Mouse (Mus musculus): ENCODE data around the gene Scn10a. TPM values are rescaled to one million over a fixed set of nuclear protein-coding genes. Genes with fewer than 3 reads are reported as not detected.

Scn10a gene
- total and polyA plus RNA-seq, 2 experiments from 2014 or later: 0.05 TPM; not detected in 1

DNA sequence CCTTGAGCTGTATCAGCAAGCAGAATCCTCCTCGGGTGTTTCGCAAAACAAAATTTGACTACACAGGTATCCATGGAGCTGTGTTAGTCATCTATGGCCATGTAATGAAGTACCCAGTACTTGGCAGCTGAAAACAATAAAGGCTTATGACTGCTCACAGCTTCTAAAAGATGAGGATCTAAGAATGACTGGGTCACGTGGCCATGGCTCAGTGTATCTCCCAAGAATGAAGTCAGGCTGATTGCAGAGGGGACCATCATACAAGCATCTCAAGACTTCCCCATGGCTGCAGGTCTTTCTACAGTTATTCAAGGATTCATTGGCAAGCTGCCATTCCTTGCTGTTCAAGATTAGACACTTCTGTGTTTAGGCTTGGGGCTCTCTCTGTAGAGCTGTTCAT, 24.2 kb upstream of the Scn10a start:
- H3K4me1 ChIP-seq (ENCODE audit: insufficient read depth, low read length): no peaks in the 10 kb centered on the region
- H3K9me3 ChIP-seq (ENCODE audit: low read length): no peaks in the 10 kb centered on the region; the same call in 1 of the 2 replicates
- no peak overlapping the region for H3K9ac ChIP-seq (replicated peaks; ENCODE audit: low read length)
- H3K27ac ChIP-seq: no peak overlapping the region
- H3K27me3 ChIP-seq (ENCODE audit: insufficient read depth, low read length): no peaks in the 10 kb centered on the region
- no peak overlapping the region for H3K4me3 ChIP-seq (ENCODE audit: low read length)
- ATAC-seq (no peak), DNase-seq (ENCODE audit: low spot score) (peak; percentile 31)
- no peak overlapping the region for H3K4me2 ChIP-seq (ENCODE audit: low read depth, low read length)
- no peaks in the 10 kb centered on the region for H3K36me3 ChIP-seq (ENCODE audit: insufficient read depth, low read length)
- no peak for TF ChIP-seq CTCF (IDR thresholded peaks at IDR 0.05; ENCODE audit: low read depth)
- 67% methylated on average over 3 of the region's 3 CpGs for WGBS

DNA sequence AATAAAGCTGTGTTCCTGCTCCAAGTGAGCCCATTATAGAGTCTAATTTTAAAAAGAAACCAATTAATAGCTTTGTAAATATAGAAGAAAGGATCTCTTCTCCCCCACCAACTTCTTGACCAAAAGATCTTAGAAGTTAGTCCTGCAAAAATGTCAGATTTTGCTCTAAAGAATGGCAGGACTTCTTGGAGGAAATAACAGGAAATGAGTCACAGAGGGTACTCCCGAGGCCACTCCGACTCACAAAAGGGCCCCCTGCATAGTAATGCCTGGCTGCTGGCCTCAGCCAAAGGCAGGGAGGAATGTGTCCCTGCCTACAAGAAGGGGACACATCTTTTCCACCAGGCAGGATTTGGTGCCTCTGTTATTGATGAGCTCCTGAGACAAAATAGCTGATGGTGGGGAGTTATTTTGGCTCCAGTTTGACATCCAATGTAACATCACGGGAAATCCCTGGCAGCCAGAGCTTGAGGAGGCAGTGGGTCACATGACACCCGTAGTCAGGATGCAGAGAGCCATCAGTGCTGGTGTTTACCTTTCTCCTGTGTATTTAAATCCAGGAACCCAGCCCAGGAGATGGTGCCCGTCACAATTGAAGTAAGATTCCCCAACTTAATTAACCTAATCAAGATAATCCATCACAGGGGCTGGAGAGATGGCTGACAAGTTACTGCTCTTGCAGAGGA, 22.1 kb upstream of the Scn10a start:
- no peak for DNase-seq (ENCODE audit: low spot score)
- Histone ChIP-seq H3K9me3 (ENCODE audit: low read length) (no peaks in the 10 kb centered on the region), H3K4me3 (ENCODE audit: low read length) (no peak overlapping the region), H3K9ac (replicated peaks; ENCODE audit: low read length) (no peak overlapping the region), H3K27me3 (ENCODE audit: insufficient read depth, low read length) (no peaks in the 10 kb centered on the region), H3K4me1 (ENCODE audit: insufficient read depth, low read length) (no peaks in the 10 kb centered on the region), H3K36me3 (ENCODE audit: insufficient read depth, low read length) (no peaks in the 10 kb centered on the region), H3K4me2 (ENCODE audit: low read depth, low read length) (no peak overlapping the region), H3K27ac (no peak overlapping the region)
- no peak for TF ChIP-seq CTCF (IDR thresholded peaks at IDR 0.05; ENCODE audit: low read depth)
- ATAC-seq: no peak
- 42% methylated on average over 5 of the region's 5 CpGs for WGBS

DNA sequence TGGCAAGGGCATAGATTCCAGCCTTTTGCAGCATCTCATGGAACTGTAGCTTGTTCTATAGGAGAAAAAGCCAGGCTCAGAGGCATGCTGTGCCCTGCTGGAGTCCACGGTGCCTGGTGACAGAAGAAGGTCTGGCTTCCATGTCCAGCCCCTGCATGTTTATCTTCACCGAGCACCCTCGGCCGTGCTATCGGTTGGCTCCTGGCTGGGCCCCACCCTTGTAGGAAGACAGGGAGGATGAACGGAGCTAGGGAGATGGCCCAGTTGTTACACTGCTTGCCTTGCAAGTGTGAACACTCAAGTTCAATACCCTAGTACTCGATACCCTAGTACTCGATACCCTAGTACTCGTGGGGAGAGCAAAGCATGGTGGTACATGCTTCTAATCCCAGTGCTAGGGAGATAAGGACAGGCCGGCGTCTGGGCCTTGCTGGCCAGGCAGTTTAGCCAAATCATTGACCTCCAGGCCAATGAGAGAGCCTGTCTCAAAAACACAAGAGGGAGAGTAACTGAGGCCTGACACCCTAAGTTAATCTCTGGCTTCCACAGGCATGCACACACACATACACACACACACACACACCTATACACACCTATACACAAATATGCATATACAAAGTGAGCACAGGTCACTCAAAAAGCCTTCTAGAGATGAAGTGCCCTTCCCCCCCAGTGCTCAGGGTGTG, 9.4 kb upstream of the Scn10a start:
- Histone ChIP-seq H3K27ac (no peak overlapping the region), H3K36me3 (ENCODE audit: insufficient read depth, low read length) (no peaks in the 10 kb centered on the region), H3K9ac (replicated peaks; ENCODE audit: low read length) (no peak overlapping the region), H3K4me3 (ENCODE audit: low read length) (no peak overlapping the region), H3K27me3 (ENCODE audit: insufficient read depth, low read length) (no peaks in the 10 kb centered on the region), H3K4me2 (ENCODE audit: low read depth, low read length) (no peak overlapping the region), H3K4me1 (ENCODE audit: insufficient read depth, low read length) (peaks cover 4% of the 10 kb centered on the region; the same call in 1 of the 2 replicates), H3K9me3 (ENCODE audit: low read length) (no peaks in the 10 kb centered on the region)
- DNase-seq (ENCODE audit: low spot score) (no peak), ATAC-seq (no peak)
- 89% methylated on average over 11 of the region's 11 CpGs for WGBS
- TF ChIP-seq CTCF (IDR thresholded peaks at IDR 0.05; ENCODE audit: low read depth): no peak

DNA sequence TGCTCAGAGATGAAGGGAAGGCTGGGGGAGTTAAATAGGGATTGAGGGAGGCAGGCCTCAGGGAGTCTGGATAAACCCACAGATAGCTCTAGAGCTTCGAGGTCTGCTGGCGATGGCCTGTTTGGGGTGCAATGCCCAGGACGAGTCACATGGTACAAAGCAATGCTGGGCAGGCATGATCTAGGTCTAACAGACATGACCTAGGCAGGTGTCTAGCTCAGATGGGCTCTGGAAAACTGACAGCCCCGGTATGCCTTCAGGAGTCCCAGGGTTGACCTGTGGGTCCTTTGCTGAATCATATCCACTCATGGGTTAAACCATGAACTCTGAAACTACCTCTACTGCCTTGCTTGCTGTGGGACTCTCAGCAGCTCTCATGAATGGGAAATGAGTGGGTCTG, 7.9 kb upstream of the Scn10a start:
- Histone ChIP-seq H3K4me3 (ENCODE audit: low read length) (no peak overlapping the region), H3K9ac (replicated peaks; ENCODE audit: low read length) (no peak overlapping the region), H3K27me3 (ENCODE audit: insufficient read depth, low read length) (no peaks in the 10 kb centered on the region), H3K4me1 (ENCODE audit: insufficient read depth, low read length) (peaks cover 4% of the 10 kb centered on the region; the same call in 1 of the 2 replicates), H3K4me2 (ENCODE audit: low read depth, low read length) (no peak overlapping the region), H3K27ac (no peak overlapping the region), H3K36me3 (ENCODE audit: insufficient read depth, low read length) (no peaks in the 10 kb centered on the region), H3K9me3 (ENCODE audit: low read length) (no peaks in the 10 kb centered on the region)
- ATAC-seq (no peak), DNase-seq (ENCODE audit: low spot score) (no peak)
- 89% methylated on average over 4 of the region's 4 CpGs for WGBS
- TF ChIP-seq CTCF (IDR thresholded peaks at IDR 0.05; ENCODE audit: low read depth): no peak

DNA sequence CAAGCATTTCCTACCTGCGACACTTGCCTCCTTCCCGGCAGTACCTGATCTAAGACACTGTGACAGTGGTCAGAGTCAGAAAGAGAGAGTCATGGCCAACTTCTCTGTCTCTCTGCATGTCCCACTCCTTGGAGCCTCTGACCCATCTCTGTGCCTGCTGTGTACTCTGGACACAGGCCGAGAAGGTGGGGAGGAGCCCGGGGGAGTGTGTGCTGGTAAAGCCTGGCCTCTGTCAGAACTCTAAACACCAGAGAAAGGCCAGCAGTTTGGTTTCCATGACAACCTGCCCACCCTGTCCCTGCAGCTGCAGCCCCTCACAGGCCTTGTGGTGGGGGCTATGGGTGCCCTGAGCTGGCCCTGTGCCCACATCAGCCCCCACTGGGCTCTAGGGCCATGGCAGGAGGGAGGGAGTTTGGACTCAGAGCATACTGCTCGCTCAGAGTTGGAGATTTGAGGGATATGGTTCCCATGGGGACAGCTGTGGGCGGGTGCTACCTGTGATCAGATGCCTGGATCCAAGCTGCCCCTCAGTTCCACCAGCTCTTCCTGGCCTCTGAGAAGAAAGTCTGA, 6.3 kb upstream of the Scn10a start:
- DNase-seq (ENCODE audit: low spot score) (peak; percentile 18), ATAC-seq (peak; percentile 45; the same call in 1 of the 2 replicates)
- Histone ChIP-seq H3K9ac (replicated peaks; ENCODE audit: low read length) (no peak overlapping the region), H3K9me3 (ENCODE audit: low read length) (no peaks in the 10 kb centered on the region), H3K27me3 (ENCODE audit: insufficient read depth, low read length) (no peaks in the 10 kb centered on the region), H3K27ac (no peak overlapping the region), H3K4me3 (ENCODE audit: low read length) (no peak overlapping the region), H3K4me2 (ENCODE audit: low read depth, low read length) (no peak overlapping the region), H3K4me1 (ENCODE audit: insufficient read depth, low read length) (peaks cover 4% of the 10 kb centered on the region; the same call in 1 of the 2 replicates), H3K36me3 (ENCODE audit: insufficient read depth, low read length) (no peaks in the 10 kb centered on the region)
- WGBS: 60% methylated on average over 6 of the region's 6 CpGs
- TF ChIP-seq CTCF (IDR thresholded peaks at IDR 0.05; ENCODE audit: low read depth): no peak

DNA sequence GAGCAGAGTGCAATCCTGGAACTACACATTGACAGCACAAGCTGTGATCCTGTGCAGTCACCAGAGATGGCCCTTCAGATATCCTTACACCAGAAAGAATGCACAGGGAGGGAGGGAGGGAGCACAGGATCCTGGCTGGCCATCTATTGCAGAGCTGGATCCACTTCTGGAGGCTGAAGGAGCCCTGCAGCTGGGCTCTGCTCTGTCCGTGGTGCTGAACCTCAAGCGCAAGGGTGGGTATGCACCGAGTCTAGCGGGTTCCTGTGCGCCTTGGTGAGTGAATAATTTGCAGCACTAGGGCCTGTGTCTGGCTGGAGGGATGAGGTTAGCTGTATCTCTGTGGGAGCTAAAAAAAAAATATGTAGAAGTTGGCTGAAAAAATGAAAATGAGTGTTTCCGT, 12.4 kb downstream of the Scn10a start:
- no peak overlapping the region for H3K27ac ChIP-seq
- H3K4me2 ChIP-seq (ENCODE audit: low read depth, low read length): no peak overlapping the region
- no peak for TF ChIP-seq CTCF (IDR thresholded peaks at IDR 0.05; ENCODE audit: low read depth)
- WGBS: 20% methylated on average over 6 of the region's 6 CpGs
- H3K36me3 ChIP-seq (ENCODE audit: insufficient read depth, low read length): no peaks in the 10 kb centered on the region
- DNase-seq (ENCODE audit: low spot score): peak; percentile 54
- ATAC-seq: no peak
- H3K27me3 ChIP-seq (ENCODE audit: insufficient read depth, low read length): no peaks in the 10 kb centered on the region
- H3K4me3 ChIP-seq (ENCODE audit: low read length): no peak overlapping the region
- no peaks in the 10 kb centered on the region for H3K4me1 ChIP-seq (ENCODE audit: insufficient read depth, low read length)
- no peaks in the 10 kb centered on the region for H3K9me3 ChIP-seq (ENCODE audit: low read length)
- H3K9ac ChIP-seq (replicated peaks; ENCODE audit: low read length): no peak overlapping the region

All from hindbrain, postnatal 0 days (tissue).